Mouse (Mus musculus) lung, postnatal 0 days (tissue): ENCODE results near the gene St3gal4. TPM values are rescaled to one million over a fixed set of nuclear protein-coding genes. Genes with fewer than 3 reads are reported as not detected.

Source experiments
- ATAC-seq: fragments of 200-750 bp; cut with Nextera tagmentation; 2 replicates; pipeline ENCODE4 v1.8.0; 2017; ENCODE audit warnings: moderate library complexity
- DNase-seq: peaks from one replicate; pipeline ENCODE4 v3.0.0-alpha.2; 2016; ENCODE audit warnings: low spot score
- H3K27ac ChIP-seq: fragments of 300-500 bp; sonication (generic); 2 replicates; pipeline ENCODE4 v1.5.1; 2014; ENCODE audit warnings: antibody characterized with exemption, mild to moderate bottlenecking, low read length, mixed read lengths
- H3K27me3 ChIP-seq: fragments of 300-500 bp; sonication (generic); replicated peaks from 2 replicates; pipeline ENCODE4 v1.6.1; 2014; ENCODE audit warnings: low read length, mixed read lengths; ENCODE audit not compliant: insufficient read depth
- H3K36me3 ChIP-seq: fragments of 300-500 bp; sonication (generic); 2 replicates; pipeline ENCODE4 v1.6.1; 2014; ENCODE audit warnings: low read length, mixed read lengths; ENCODE audit not compliant: insufficient read depth
- H3K4me1 ChIP-seq: fragments of 300-500 bp; sonication (generic); 2 replicates; pipeline ENCODE4 v1.6.1; 2014; ENCODE audit warnings: antibody characterized with exemption, low read depth, low read length, mixed read lengths; ENCODE audit not compliant: insufficient read depth
- H3K4me2 ChIP-seq: fragments of 300-500 bp; sonication (generic); replicated peaks from 2 replicates; pipeline ENCODE4 v1.6.1; 2014; ENCODE audit warnings: low read depth, mild to moderate bottlenecking, low read length, moderate library complexity, mixed read lengths
- H3K4me3 ChIP-seq: fragments of 300-500 bp; sonication (generic); 2 replicates; pipeline ENCODE4 v1.5.1; 2014; ENCODE audit warnings: low read depth, low read length
- H3K9ac ChIP-seq: fragments of 300-500 bp; sonication (generic); replicated peaks from 2 replicates; pipeline ENCODE4 v1.6.1; 2014; ENCODE audit warnings: low read depth, mild to moderate bottlenecking
- H3K9me3 ChIP-seq: fragments of 300-500 bp; sonication (generic); 2 replicates; pipeline ENCODE4 v1.6.1; 2016; ENCODE audit warnings: low read length, mixed read lengths
- CTCF ChIP-seq: IDR thresholded peaks from 2 replicates; pipeline ENCODE4 v1.5.1; 2016; ENCODE audit warnings: antibody characterized with exemption, mild to moderate bottlenecking
- EP300 ChIP-seq: IDR thresholded peaks from 2 replicates; pipeline ENCODE4 v1.6.1; 2016; ENCODE audit warnings: antibody characterized with exemption, mild to moderate bottlenecking, control low read depth
- WGBS: fragments of 180-500 bp; shearing (Covaris S2); extraction: QIAGEN DNeasy Blood & Tissue Kit; methylation state at CpG from one replicate; pipeline ENCODE4 v1.1.7; 2014; 5-methylcytosine and 5-hydroxymethylcytosine counted together
- polyA plus RNA-seq: library from polyadenylated mRNA; unstranded; fragments of >200 nt; fragmentation: Nextera tagmentation; extraction: Ambion mirVana; gene quantifications from 2 replicates; pipeline ENCODE4 v1.2.1, GENCODE M21; 2015

Gene St3gal4
- polyA plus RNA-seq, 1 experiment from 2014 or later = 50.0 TPM

DNA sequence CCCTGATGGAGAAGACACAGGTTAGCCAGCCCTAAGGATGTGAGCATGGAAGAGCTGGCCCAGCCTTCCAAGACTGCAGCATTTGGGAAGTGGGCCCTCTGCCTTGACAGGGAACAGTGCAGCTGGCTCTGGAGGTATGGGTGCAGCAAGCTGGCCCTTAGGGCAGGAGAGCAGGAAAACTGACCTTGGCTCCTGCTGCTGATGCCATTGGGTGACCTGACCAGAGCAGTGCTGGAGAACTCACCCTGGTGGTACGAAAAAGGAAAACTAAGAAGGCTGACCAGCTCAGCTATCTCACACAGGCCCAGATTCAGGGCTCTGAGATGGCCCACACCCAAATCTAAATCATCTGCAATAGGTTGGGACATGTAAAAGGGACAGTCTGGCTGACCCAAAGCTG lies 26.8 kb upstream of the St3gal4 start:
- Histone ChIP-seq H3K4me3 (no peak overlapping the region), H3K27ac (no peak overlapping the region), H3K4me1 (no peaks in the 10 kb centered on the region), H3K27me3 (no peaks in the 10 kb centered on the region), H3K9ac (no peak overlapping the region), H3K36me3 (no peaks in the 10 kb centered on the region), H3K9me3 (no peaks in the 10 kb centered on the region), H3K4me2 (no peak overlapping the region)
- DNase-seq (no peak), ATAC-seq (no peak; the same call in 1 of the 2 replicates)
- TF ChIP-seq EP300 (no peak), CTCF (no peak)
- WGBS = 82% methylated on average over 1 of the region's 1 CpGs

DNA sequence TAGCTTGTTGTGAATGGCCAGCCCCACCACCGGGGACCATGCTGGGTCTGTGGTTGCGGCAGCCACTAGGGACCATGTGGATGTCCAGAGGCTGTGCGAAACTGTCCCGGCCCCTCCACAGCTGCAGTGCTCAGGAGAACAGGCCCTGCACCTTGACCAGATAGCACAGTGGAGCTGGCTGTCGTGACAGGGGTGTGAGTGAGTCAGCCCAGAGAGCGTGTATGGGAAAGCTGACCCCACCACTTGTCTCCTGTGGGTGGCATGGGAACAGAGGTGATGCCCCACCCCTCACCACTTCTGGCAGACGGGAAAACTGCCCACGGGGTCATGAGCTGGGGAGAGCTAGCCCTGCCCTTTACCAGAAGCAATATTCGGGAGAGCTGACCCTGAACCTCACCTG lies 26.1 kb upstream of the St3gal4 start:
- no peak overlapping the region for H3K9ac ChIP-seq
- H3K4me3 ChIP-seq = no peak overlapping the region
- H3K36me3 ChIP-seq = no peaks in the 10 kb centered on the region
- no peak overlapping the region for H3K27ac ChIP-seq
- H3K4me1 ChIP-seq = no peaks in the 10 kb centered on the region
- DNase-seq (no peak), ATAC-seq (no peak)
- TF ChIP-seq CTCF (no peak), EP300 (no peak)
- no peaks in the 10 kb centered on the region for H3K9me3 ChIP-seq
- no peak overlapping the region for H3K4me2 ChIP-seq
- H3K27me3 ChIP-seq = no peaks in the 10 kb centered on the region
- WGBS = 78% methylated on average over 9 of the region's 9 CpGs

DNA sequence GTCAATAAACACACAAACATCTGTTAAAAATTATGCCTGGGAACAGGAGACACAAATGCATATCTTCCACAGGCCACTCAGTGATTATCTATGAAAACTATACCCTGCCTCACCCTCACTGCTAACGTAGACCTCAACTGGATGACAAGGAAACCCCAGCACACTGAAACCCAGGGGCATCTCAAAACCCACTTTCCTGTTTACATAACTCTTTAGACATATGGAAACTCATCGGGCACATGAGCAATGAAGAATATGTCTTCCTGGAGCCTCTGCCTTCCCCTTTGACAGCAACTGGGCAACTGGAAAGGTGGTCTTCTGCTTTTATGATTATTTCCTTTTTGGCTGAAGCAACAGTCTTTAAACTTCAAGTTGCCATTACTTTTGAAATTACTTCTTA lies 23.2 kb upstream of the St3gal4 start:
- DNase-seq = no peak
- TF ChIP-seq CTCF (no peak), EP300 (no peak)
- H3K27me3 ChIP-seq = no peaks in the 10 kb centered on the region
- H3K4me3 ChIP-seq = no peak overlapping the region
- no peaks in the 10 kb centered on the region for H3K4me1 ChIP-seq
- ATAC-seq = no peak
- no peaks in the 10 kb centered on the region for H3K9me3 ChIP-seq
- WGBS = 40% methylated on average over 2 of the region's 2 CpGs
- no peaks in the 10 kb centered on the region for H3K36me3 ChIP-seq
- H3K4me2 ChIP-seq = no peak overlapping the region
- no peak overlapping the region for H3K27ac ChIP-seq
- no peak overlapping the region for H3K9ac ChIP-seq

DNA sequence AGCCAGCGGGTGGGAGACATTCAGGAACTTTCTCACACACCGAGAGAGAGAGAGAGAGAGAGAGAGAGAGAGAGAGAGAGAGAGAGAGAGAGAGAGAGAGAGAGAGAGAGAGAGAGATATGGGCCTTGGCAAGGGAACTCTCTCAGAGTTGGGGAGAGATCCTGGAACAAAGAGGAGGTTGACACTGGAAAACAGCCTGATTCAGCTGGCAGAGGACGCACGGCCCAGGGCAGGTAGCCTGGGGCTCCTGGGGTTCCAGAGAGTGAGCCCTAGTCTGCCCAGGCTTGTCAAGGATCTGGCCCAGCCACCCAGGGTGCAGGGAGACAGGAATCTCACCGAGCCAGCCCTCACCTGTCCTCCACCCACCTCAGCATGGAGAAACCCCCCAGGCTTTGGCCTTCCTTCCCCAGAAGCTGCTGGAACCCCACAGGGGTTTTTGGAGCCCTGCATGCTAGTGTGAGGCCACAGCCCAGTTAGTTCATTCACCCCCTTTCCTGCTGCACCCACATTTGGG lies 20.2 kb upstream of the St3gal4 start:
- DNase-seq (no peak), ATAC-seq (no peak)
- Histone ChIP-seq H3K9me3 (no peaks in the 10 kb centered on the region), H3K4me2 (no peak overlapping the region), H3K9ac (no peak overlapping the region), H3K27ac (no peak overlapping the region), H3K36me3 (no peaks in the 10 kb centered on the region), H3K27me3 (no peaks in the 10 kb centered on the region), H3K4me3 (no peak overlapping the region), H3K4me1 (no peaks in the 10 kb centered on the region; the same call in 1 of the 2 replicates)
- TF ChIP-seq EP300 = no peak
- no peak for TF ChIP-seq CTCF
- 83% methylated on average over 5 of the region's 5 CpGs for WGBS

DNA sequence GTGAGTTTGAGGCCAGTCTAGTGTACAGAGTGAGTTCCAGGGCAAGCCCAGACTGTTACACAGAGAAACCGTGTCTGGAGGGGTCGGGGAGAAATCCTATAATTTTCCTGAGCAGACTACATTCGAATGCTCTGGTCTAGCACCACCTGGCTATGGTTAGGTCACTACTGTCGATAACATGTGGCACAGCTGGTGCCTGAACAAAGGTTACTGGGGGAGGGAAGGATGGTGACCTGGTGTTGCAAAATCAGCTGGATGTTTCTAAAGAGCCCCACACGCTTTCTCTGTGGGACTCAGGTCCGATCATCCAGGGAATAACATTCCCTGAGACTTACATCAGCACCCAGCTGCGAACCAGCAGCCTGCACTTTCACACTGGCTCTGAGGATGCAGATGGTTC lies 19.0 kb upstream of the St3gal4 start:
- Histone ChIP-seq H3K4me1 (no peaks in the 10 kb centered on the region; the same call in 1 of the 2 replicates), H3K9me3 (no peaks in the 10 kb centered on the region), H3K4me2 (no peak overlapping the region), H3K36me3 (no peaks in the 10 kb centered on the region), H3K9ac (no peak overlapping the region), H3K4me3 (no peak overlapping the region), H3K27me3 (no peaks in the 10 kb centered on the region), H3K27ac (no peak overlapping the region)
- DNase-seq = no peak
- TF ChIP-seq CTCF = no peak
- no peak for TF ChIP-seq EP300
- 75% methylated on average over 7 of the region's 7 CpGs for WGBS
- no peak for ATAC-seq

DNA sequence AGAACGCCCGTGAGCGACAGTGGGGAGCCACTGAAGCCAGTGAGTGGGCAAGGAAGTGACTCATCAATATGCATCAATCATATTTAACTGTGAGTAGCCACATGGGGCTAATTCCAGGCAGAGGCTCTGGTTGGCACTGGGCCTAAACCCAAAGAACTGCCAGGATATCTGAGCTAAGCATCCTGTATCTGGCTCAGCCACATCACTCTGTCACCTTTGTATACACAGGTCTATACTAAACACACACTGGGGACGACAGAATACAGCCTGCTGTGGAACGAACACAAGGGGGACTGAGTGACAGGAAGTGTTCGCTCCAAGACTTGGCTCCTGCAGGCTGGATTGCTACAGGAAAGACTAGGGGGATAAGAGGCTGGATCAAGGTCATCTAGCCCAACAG lies 16.5 kb upstream of the St3gal4 start:
- H3K4me2 ChIP-seq = no peak overlapping the region
- H3K9me3 ChIP-seq = no peaks in the 10 kb centered on the region
- H3K4me3 ChIP-seq = no peak overlapping the region
- WGBS = 49% methylated on average over 6 of the region's 6 CpGs
- no peak overlapping the region for H3K9ac ChIP-seq
- no peaks in the 10 kb centered on the region for H3K36me3 ChIP-seq
- no peaks in the 10 kb centered on the region; the same call in 1 of the 2 replicates for H3K4me1 ChIP-seq
- H3K27me3 ChIP-seq = no peaks in the 10 kb centered on the region
- TF ChIP-seq EP300 (no peak), CTCF (peak; percentile 41)
- DNase-seq = peak; percentile 43
- peak; percentile 59 for ATAC-seq
- H3K27ac ChIP-seq = no peak overlapping the region
